Mouse (Mus musculus): ENCODE measurements around the gene Ccdc27.

DNA sequence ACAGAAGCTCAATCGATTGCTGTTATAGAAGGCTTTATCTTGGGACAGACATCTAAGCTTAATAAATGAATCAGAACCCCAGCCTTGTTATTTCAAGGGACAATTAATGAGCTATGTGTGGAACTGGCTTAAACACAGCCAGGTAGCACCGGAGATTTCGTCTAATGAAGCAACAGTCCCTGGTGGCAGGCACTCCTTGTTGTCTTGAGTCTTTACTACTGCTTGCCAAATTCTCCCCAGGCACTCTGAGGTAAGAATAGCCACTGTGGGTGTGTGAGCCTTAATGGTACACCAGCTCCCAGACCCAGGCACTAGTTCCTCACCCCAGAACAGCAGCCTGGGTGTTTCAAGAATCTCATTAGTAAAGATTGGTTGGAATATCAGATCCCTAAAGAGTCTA, 8.9 kb upstream of the Ccdc27 start:
- TF ChIP-seq MAFK (IDR thresholded peaks at IDR 0.05; ENCODE audit: insufficient read depth, low read depth, low read length) (no peak), HCFC1 (IDR thresholded peaks at IDR 0.05; ENCODE audit: borderline replicate concordance, insufficient read depth, low read length) (no peak)

Measured in ES-E14 (cell line).